In genomic region chr12:91062681-91063080, GRCm38 (mm10) we compare ENCODE assay signal across 24 mouse cellular contexts.
"Had no signal": no experiment of that assay in that cellular context is flagged by ENCODE, and none has a peak within 500 bp of the region (broad histone marks: within the 10 kb centered on the region; RNA-seq: fewer than 3 reads in every experiment).

No protein-coding gene starts in this region.

- H3K9me3 ChIP-seq: kidney, embryonic 15.5 days; limb, embryonic 10.5 days; limb, embryonic 13.5 days; liver, embryonic 12.5 days; liver, embryonic 15.5 days; midbrain, embryonic 12.5 days; neural tube, embryonic 12.5 days; neural tube, embryonic 15.5 days; stomach, embryonic 15.5 days had no signal

- H3K27ac ChIP-seq: kidney, embryonic 15.5 days; left cerebral cortex, adult 2 months; limb, embryonic 10.5 days; limb, embryonic 13.5 days; liver, embryonic 12.5 days; liver, embryonic 15.5 days; midbrain, embryonic 12.5 days; neural tube, embryonic 12.5 days; neural tube, embryonic 15.5 days; stomach, embryonic 15.5 days had no signal

- ATAC-seq: liver, embryonic 12.5 days; lung, postnatal 0 days had no signal

- H3K36me3 ChIP-seq: kidney, embryonic 15.5 days; limb, embryonic 10.5 days; limb, embryonic 13.5 days; liver, embryonic 12.5 days; liver, embryonic 15.5 days; midbrain, embryonic 12.5 days; neural tube, embryonic 12.5 days; neural tube, embryonic 15.5 days; stomach, embryonic 15.5 days had no signal

- H3K4me1 ChIP-seq: kidney, embryonic 15.5 days; limb, embryonic 10.5 days; limb, embryonic 13.5 days; liver, embryonic 12.5 days; liver, embryonic 15.5 days; neural tube, embryonic 12.5 days; neural tube, embryonic 15.5 days; stomach, embryonic 15.5 days had no signal

- DNase-seq: kidney, adult 11 months; kidney, adult 8-10 months; kidney, postnatal 10 days; kidney, postnatal 36 days; layer of hippocampus, postnatal 36 days; liver; lung, adult 18-20 months; lung, postnatal 36 days; right cerebral cortex, adult 18-20 months; right cerebral cortex, postnatal 14 days; right cerebral cortex, postnatal 4 days; thymus, adult 18-20 months; thymus, postnatal 36 days had no signal

- H3K4me3 ChIP-seq: kidney, embryonic 15.5 days; left cerebral cortex, adult 2 months; limb, embryonic 10.5 days; limb, embryonic 13.5 days; liver, embryonic 12.5 days; liver, embryonic 15.5 days; midbrain, embryonic 12.5 days; neural tube, embryonic 12.5 days; neural tube, embryonic 15.5 days; stomach, embryonic 15.5 days had no signal

- H3K9ac ChIP-seq: kidney, embryonic 15.5 days; limb, embryonic 13.5 days; liver, embryonic 12.5 days; liver, embryonic 15.5 days; midbrain, embryonic 12.5 days; neural tube, embryonic 12.5 days; neural tube, embryonic 15.5 days; stomach, embryonic 15.5 days had no signal

- H3K27me3 ChIP-seq: kidney, embryonic 15.5 days; limb, embryonic 13.5 days; liver, embryonic 12.5 days; liver, embryonic 15.5 days; midbrain, embryonic 12.5 days; neural tube, embryonic 12.5 days; neural tube, embryonic 15.5 days; stomach, embryonic 15.5 days had no signal

- H3K4me2 ChIP-seq: kidney, embryonic 15.5 days; limb, embryonic 13.5 days; liver, embryonic 12.5 days; liver, embryonic 15.5 days; midbrain, embryonic 12.5 days; neural tube, embryonic 12.5 days; neural tube, embryonic 15.5 days; stomach, embryonic 15.5 days had no signal
